Mouse (Mus musculus): Measurements from ENCODE around the gene Kcnj10. TPM values are rescaled to one million over a fixed set of nuclear protein-coding genes. Genes with fewer than 3 reads are reported as not detected.
A peak's percentile ranks its signal among the peaks of the same experiment; 100 is the strongest.

Kcnj10 gene
- 0.39 and 0.48 TPM in 2 replicates for total RNA-seq (2021)
- long read RNA-seq: 0 reads

- peak; percentile 78 for DNase-seq
These were observed at the start of gene Kcnj10 for GRCm38 (mm10) chr1:172340729-172341321. Gene Kcnj10, plus strand, starts transcription at chr1:172341210.

GRCm38 (mm10) chr1:172292880-172293279, 48.1 kb upstream of the Kcnj10 start:
- no peak for DNase-seq

GRCm38 (mm10) chr1:172293449-172293848, 47.6 kb upstream of the Kcnj10 start:
- no peak for DNase-seq

GRCm38 (mm10) chr1:172295751-172296197, 45.2 kb upstream of the Kcnj10 start:
- no peak for DNase-seq

- DNase-seq: no peak
These were observed 44.0 kb upstream of the Kcnj10 start for GRCm38 (mm10) chr1:172296816-172297510.

GRCm38 (mm10) chr1:172297611-172298537, 43.1 kb upstream of the Kcnj10 start, which contains the start of gene Atp1a2:
Gene Atp1a2, minus strand, starts transcription at chr1:172298064.
- DNase-seq: no peak

GRCm38 (mm10) chr1:172299528-172299927, 41.5 kb upstream of the Kcnj10 start:
- DNase-seq: no peak

- peak; percentile 62 for DNase-seq
These were observed 40.8 kb upstream of the Kcnj10 start for GRCm38 (mm10) chr1:172300247-172300646.

- no peak for DNase-seq
These were observed 39.8 kb upstream of the Kcnj10 start for GRCm38 (mm10) chr1:172301180-172301579.

- DNase-seq: no peak
These were observed 38.7 kb upstream of the Kcnj10 start for GRCm38 (mm10) chr1:172302311-172302710.

- no peak for DNase-seq
These were observed 38.2 kb upstream of the Kcnj10 start for GRCm38 (mm10) chr1:172302851-172303250.

- no peak for DNase-seq
These were observed 36.6 kb upstream of the Kcnj10 start for GRCm38 (mm10) chr1:172304443-172304842.

GRCm38 (mm10) chr1:172305153-172305552, 35.9 kb upstream of the Kcnj10 start:
- DNase-seq: no peak

- no peak for DNase-seq
These were observed 35.4 kb upstream of the Kcnj10 start for GRCm38 (mm10) chr1:172305635-172306034.

- no peak for DNase-seq
These were observed 34.8 kb upstream of the Kcnj10 start for GRCm38 (mm10) chr1:172306196-172306595.

- no peak for DNase-seq
These were observed 34.1 kb upstream of the Kcnj10 start for GRCm38 (mm10) chr1:172306885-172307284.

- DNase-seq: no peak
These were observed 33.1 kb upstream of the Kcnj10 start for GRCm38 (mm10) chr1:172307936-172308335.

- no peak for DNase-seq
These were observed 32.6 kb upstream of the Kcnj10 start for GRCm38 (mm10) chr1:172308409-172308808.

- peak; percentile 87 for DNase-seq
These were observed 31.2 kb upstream of the Kcnj10 start for GRCm38 (mm10) chr1:172309699-172310398.

GRCm38 (mm10) chr1:172311248-172311906, 29.6 kb upstream of the Kcnj10 start:
- peak; percentile 62 for DNase-seq

Data from adrenal gland, postnatal 25 days (tissue).